Mouse (Mus musculus) C2C12 (cell line): Measurements from ENCODE around the gene Acsl1.

Experiments used
- CEBPB ChIP-seq: IDR thresholded peaks from one replicate; pipeline ENCODE4 v1.6.1; 2011; ENCODE audit warnings: low read depth, mild to moderate bottlenecking, control low read depth, moderate library complexity
- CTCF ChIP-seq: IDR thresholded peaks from one replicate; pipeline ENCODE4 v1.5.1; 2011; ENCODE audit not compliant: control insufficient read depth, insufficient read depth, insufficient read length
- MAX ChIP-seq: IDR thresholded peaks from one replicate; pipeline ENCODE4 v1.6.1; 2011; ENCODE audit warnings: mild to moderate bottlenecking, control low read depth
- MYOD1 ChIP-seq: IDR thresholded peaks from one replicate; pipeline ENCODE4 v1.6.1; 2011; ENCODE audit warnings: low read depth; ENCODE audit not compliant: control insufficient read depth, insufficient read length
- MYOG ChIP-seq: IDR thresholded peaks from one replicate; pipeline ENCODE4 v1.6.1; 2011; ENCODE audit not compliant: control insufficient read depth, insufficient read length; ENCODE audit errors: extremely low read depth
- USF1 ChIP-seq: IDR thresholded peaks from one replicate; pipeline ENCODE4 v1.6.1; 2011; ENCODE audit warnings: low read depth, mild to moderate bottlenecking, control low read depth, moderate library complexity

DNA sequence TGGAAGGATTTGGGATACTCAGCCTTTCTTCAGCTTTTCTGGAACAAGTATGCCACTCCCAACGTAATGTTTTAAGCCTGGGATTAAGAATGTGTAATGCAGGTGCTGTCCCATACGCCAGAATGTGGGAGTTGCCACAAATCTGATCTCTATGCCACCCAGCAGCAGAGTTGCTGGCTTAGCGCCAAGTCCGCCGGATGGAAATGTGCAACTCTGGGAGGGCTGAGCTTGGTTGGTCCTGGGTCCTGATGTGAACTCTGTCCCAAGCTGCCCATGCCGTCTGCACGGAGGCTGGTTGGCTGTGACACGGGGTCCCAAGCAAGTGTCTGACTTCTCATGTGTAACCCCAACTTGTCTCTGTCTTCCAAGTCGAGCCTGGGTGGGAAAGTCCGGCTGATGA, 56.0 kb downstream of the Acsl1 start:
- TF ChIP-seq CEBPB (no peak), CTCF (no peak), MAX (no peak), MYOD1 (no peak), USF1 (no peak), MYOG (no peak)
